Mouse (Mus musculus) kidney, postnatal 4 days (tissue): Measurements from ENCODE around the gene Apol7b.
"Not testable (repeated sequence)": the region's sequence is repeated elsewhere in the genome, so short reads cannot be mapped to it uniquely, and the experiment has no call there.

ENCODE experiments used
- DNase-seq, 2 experiments: peaks; one replicate each; pipeline ENCODE4 v3.0.0; 2021; ENCODE audit warnings: mixed read lengths in 2 of 2

Gene Apol7b

DNA sequence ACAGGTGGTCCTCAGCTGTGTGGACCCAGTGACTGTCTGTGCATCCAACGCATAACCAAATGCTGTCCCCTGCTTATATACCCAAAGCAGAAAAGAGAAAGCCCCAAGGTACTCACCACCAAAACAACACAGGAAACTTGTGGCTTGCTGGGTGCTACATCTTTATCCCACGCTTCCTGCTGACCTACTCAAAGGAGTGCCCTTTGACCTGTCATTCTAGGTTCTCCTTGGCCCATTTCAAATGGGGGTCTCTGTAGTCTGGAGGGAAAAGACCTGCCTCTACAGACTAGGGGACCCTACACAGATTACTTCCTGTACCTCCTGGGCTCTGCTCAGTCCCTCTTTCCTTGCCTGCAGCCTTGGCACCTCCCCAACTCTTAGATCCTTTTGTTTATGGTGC is at the start of gene Apol7b:
TSS of gene Apol7b (minus strand) at position 101 of the 400 bp plus-strand sequence.
- DNase-seq = not testable (repeated sequence)

- DNase-seq = not testable (repeated sequence)
These were observed 47.4 kb upstream of the Apol7b start for GRCm38 (mm10) chr15:77494694-77495093.

DNA sequence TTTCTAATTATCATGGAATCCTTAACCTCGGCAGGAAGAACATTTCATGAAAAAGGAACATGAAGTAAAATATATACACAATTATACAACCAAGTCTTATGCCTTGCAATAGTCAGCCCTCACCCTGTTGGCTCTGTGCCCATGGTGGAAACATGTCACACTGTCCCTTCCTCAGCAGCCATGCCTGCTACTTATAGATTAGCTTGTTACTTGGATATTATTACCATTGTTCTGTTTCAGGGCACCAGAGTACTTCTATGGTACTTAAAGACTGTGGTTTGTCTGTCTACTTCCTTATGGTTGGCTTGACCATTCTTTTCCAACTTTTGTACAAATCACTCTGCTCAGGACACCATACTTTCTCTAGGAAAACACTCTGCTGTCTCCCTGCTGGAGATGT is 45.9 kb upstream of the Apol7b start:
- not testable (repeated sequence) for DNase-seq

- DNase-seq = peak in 1 of 2 experiments; percentile 13
These were observed 35.0 kb upstream of the Apol7b start for GRCm38 (mm10) chr15:77482140-77482794.

DNA sequence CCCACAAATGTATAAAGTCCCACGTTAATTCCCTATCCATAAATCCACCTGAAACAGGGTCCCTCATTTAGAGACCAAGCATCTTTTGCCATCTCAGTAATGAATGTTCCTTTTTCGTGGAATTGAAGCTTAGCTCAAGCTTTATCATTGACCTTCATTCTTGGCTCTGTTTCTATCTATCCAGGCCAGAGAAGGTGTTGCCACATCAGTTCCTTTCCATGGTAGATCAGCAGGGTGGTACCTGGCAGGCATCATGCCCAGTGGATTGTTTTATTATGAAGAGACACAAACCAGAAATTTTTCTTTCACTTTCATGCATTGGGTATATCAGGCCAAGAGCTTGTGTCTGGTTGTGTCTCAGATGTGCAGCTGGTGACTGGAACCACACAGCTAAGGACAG is 29.4 kb upstream of the Apol7b start, which contains the start of gene Apol10a:
TSS of gene Apol10a (plus strand) at position 355 of the 400 bp plus-strand sequence.
- not testable (repeated sequence) for DNase-seq

DNA sequence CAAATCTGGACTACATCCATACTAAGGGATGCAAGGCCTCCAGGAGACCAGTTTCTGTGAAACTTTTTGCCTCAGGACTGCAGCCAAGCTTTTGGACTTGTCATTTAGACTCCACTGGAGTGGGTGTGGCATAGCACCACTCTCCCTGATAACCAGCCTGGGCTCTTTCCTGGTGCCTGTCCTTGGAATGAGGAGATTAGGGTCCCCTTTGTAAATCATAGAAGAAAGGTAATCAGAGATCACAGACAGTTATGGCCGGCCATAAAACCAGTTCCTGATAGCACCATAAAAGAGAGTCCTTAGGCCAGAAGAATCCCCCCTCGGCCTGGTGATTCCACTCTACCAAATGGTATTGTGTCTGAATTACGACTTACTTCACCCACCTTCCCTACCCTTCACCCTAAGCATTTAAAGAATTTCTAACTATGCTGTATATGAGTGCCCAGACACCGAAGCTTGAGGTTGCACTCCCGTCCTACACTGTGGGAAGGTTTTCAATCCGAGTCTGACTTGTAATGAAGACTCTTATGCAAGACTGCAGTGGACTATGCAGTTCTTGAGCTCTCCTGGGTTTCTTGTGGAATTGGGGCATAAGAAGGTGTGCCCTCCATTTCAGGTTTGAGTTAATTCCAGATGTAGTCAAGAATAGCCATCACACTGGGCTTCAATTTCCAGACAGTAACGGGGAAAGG is 27.6 kb upstream of the Apol7b start:
- not testable (repeated sequence) for DNase-seq

DNA sequence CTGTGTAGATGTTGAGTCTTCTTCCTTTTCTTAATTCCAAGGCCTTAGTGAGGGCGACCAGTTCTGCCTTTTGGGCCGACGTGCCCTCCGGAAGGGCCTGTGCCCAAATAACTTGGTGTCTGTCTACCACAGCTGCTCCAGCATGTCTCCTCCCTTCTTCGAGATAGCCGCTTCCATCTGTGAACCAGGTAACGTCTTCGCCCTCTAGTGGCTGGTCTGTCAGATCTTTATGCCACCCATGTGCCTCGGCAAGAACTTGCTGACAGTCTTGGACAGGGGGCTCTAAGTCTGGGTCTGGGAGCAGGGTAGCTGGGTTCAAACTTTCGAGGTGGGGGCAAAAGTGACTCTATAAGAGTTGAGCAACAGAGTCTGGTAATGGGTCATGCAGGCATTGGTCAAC is 2.6 kb upstream of the Apol7b start:
- DNase-seq = peak; percentile 2 to 21

GRCm38 (mm10) chr15:77445668-77446067 is 1.6 kb downstream of the Apol7b start:
- DNase-seq = not testable (repeated sequence)

- DNase-seq = not testable (repeated sequence)
These were observed 2.5 kb downstream of the Apol7b start for GRCm38 (mm10) chr15:77444746-77445145.

GRCm38 (mm10) chr15:77428690-77429448 is 18.4 kb downstream of the Apol7b start:
- DNase-seq = not testable (repeated sequence)

DNA sequence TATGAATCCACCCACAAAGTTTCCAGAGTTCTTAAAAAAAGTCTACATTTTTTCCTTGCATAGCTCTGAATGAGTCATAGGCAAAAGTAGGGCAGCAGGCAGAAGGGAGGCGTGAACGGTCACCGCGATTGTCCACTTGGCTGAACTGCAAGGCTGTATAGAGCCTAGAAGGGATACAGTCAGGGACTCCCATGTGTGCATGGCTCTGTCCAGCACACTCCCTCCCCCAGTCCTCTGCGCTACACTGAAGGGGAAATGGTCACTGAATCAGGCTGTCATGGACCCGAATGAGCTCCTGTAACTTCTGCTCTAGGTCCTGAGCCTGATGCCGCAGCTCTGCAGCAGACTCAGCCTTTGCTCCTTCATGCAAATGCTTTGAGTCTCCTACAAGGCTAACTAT is 24.4 kb downstream of the Apol7b start:
- peak; percentile 13 to 31 for DNase-seq

DNA sequence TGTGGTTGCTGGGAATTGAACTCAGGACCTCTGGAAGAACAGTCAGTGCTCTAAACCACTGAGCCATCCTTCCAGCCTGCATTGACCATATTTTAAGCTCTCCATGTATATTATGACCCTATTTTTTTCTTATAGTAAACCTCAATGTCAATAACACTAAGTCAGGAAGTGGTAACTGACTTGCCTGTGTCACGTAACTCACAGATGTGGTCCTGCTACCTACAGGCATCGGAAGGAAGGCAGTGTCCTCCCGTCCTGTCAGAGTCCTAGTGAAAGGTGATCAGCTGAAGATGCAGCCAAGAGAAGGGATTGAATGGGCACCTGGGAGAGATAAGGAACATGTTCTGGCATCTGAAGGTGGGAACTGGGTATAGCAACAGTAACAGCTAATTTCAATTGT is 27.6 kb downstream of the Apol7b start:
- DNase-seq = not testable (repeated sequence)

DNA sequence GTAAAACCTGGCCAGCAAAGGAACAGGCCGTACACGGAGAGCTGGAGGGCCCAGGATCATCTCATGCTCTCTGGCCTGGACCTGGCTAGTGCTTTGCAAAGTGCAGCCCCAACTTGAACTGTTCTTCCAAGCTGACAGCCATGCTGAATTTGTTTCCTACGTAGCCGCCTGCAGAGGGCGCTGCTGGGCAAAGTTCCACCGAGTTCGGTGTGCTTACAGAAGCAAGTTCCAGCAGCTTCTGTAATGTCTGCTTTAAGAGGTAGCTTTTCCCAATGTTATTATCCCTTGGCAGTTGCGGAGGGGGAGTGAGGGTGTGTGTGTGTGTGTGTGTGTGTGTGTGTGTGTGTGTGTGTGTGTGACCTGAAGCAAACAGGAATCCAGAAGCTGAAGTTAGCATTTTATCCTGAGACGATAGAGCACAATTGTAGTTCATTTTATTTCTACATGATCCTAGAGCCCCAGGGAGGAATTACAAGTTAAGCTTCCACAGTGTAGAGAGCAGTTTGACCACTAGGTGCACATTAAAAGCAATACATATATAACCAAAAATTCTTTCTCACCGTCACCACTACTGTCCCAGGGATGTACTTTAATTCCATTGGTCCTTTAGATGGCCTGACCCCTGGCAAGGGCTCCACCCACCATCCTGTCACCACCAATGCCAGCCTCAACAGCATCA is 30.5 kb downstream of the Apol7b start:
- not testable (repeated sequence) for DNase-seq

- DNase-seq = not testable (repeated sequence)
These were observed 31.6 kb downstream of the Apol7b start for GRCm38 (mm10) chr15:77415653-77416052.

DNA sequence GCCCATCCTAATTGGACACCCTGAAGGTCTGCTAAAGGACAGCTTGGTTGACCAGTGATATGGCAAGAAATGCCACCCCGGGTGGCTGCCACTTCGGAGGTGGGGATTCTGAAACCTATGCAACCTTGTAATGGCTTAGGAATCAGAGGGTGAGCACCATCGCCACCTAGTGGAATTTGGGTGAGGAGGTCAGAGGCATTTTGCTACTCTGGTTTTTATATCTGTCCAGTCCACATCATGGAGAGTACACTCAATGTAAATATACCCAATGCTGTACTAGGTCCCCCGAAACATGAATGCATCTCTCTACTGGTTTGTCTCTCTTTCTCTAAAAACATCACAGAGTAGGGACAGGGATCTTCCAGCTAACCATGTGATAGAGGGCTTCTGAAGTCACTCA is 34.6 kb downstream of the Apol7b start:
- DNase-seq = peak in 1 of 2 experiments; percentile 14

GRCm38 (mm10) chr15:77411035-77411434 is 36.3 kb downstream of the Apol7b start, which contains the start of gene Apol9a:
Gene Apol9a, minus strand, starts transcription at chr15:77411135.
- DNase-seq = not testable (repeated sequence)

DNA sequence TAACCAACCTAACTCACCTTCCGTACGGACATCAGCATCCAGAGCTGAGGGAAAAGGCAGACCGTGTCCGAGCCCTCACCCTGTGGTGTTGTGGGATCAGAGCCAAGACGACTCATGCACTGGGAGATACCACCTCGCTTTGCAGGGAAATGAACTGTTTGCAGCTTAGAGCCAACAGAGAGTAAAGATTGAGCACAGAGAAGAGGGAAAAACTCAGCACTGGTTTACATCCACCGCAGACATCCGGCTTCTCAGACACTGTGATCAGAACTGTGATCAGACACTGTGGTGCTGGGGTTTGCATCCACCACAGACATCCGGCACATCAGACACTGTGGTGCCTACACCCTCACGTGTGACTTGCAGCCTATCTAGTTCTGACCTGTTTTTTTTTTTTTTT is 40.9 kb downstream of the Apol7b start:
- DNase-seq = not testable (repeated sequence)

DNA sequence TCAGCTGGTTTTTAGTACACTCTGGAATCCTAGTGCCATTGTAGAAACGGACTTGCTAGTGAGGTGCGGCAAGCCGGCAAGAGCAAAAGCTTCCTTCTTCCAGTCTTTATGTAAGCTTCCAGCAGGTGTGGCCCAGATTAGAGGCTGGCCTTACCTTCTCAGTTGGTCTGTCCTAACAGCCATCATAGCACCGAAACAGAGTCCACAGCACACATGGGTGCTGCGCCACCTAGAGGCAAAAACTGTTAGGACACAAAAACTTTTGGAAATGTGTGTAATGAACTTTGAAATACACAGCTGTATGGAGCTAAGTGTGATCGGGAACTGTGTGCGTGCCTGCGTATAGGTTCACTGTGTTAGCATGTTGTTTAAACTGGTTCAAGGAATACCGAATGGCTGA is 48.3 kb downstream of the Apol7b start, which contains the start of gene Apol7a:
TSS of gene Apol7a (minus strand) at position 84 of the 400 bp plus-strand sequence.
- DNase-seq = peak; percentile 17 to 24

DNA sequence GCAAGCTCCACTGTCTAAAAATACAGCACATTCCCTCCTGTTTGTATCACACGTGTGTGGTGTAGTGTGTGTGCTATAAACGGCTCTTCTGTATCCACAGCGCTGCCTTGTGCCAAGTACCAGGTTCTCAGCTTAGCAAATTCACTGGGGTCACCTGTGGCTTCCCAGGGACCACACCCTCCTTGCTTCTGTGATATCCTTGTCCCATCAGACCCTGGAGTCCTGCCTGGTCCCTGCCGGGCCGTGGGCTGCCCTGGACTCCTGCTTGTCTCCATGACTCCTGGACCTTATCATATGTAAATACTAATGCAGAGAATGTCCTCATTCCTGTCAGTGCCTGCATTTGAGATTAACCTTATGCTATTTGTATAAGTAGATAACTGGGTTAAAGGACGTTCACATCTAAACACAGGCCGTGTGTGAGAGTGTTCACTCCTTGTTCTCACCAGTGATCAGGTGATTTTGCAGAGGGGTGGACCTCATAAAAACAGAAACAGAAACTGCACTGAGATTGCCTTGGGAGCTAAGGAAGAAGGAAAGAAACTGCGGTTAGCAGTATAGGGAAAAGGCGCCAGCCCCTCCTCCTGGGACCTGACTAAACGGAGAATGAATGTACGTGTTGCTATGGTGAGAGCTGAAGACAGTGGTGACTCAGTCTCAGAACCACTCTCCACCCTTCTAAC is 49.7 kb downstream of the Apol7b start:
- DNase-seq = not testable (repeated sequence)

DNA sequence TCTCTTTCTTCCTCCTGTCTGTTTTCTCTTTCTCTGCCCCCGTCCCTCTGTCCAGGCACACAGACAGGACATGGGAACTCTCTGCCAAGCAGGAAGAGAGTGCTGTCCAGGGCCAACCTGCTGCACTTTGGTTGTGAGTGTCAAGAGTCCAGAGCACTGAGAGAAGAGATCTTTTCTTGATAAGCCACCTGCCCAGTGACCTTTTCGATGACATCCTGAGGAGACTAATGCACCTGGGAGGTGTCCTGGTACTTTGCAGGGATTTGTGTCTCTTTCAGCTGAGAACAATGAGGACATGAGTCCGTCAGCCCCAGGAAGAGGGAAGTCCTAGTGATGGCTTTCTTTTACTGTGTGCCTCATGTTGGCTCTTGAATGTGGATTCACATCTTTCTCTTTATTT is 53.5 kb downstream of the Apol7b start:
- not testable (repeated sequence) for DNase-seq

GRCm38 (mm10) chr15:77387462-77387861 is 59.8 kb downstream of the Apol7b start:
- DNase-seq = no peak
